Mouse (Mus musculus): ENCODE data around the gene Sv2b.

Sv2b gene

GRCm38 (mm10) chr7:75102536-75103332, 206.3 kb downstream of the Sv2b start:
- DNase-seq (ENCODE audit: low read depth, low spot score) = no peak

GRCm38 (mm10) chr7:75085473-75085872, 223.6 kb downstream of the Sv2b start:
- DNase-seq (ENCODE audit: low read depth, low spot score) = no peak

DNA sequence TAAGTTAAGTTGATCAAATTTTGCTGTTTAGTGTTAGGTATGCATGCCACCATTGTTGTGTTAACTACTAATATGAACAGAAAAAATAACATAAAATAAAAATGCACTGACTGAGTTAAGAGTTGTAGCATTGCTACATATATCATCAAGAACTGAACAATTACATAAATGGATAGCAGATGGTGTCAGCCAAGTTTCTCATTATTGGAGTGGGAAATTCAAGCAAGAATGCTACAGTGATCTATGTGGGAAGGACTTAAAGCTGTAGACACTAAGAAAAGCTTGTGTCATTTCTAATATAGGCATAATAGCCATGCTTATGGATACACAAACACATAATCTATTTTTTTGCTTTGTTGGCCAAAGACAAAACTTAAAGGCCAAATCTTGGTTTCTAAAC, 228.9 kb downstream of the Sv2b start:
- no peak for DNase-seq (ENCODE audit: low read depth, low spot score)

DNA sequence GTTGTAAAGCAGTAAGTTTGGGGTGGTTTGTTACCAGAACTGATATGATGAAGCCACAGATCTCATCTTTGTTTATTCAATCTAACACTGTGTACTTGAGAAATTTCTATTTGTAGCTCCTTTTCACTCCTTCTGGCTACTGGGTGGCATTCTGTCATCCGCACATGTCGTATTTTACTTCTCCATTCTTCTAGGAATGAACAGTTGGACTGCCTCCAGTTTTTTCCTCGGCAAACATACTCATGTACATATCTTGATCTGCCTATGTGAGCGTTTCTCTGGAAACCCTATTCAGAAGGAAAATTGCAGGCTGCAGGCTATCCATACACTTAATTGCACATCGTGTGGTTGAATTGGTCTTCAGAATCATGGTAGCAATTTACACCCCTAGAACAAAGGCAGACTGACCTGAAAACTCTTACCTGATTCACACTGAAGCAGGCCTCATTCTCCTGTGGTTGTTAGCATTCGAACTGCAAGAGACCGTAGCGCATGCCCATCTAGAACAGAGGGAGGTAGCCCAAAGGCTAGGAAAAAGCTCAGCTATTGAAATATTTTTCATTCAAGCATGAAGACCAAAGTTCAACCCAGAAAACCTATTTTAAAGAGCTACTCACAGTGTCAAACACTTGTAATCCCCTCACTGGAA, 231.4 kb downstream of the Sv2b start:
- no peak for DNase-seq (ENCODE audit: low read depth, low spot score)

Measured in mesoderm, embryonic 11.5 days (tissue).